Comparison of ENCODE assay signal across 8 mouse cellular contexts in genomic region chr11:3331756-3332642, GRCm38 (mm10). TPM values are rescaled to one million over a fixed set of nuclear protein-coding genes. Genes with fewer than 3 reads are reported as not detected.
A peak's percentile ranks its signal among the peaks of the same experiment; 100 is the strongest.
DNase-seq lines count a peak whose midpoint lies in the region; ATAC-seq and TF ChIP-seq lines count a peak whose summit lies in the region.

No protein-coding gene starts in this region.

- H3K4me2 ChIP-seq in embryonic facial prominence, embryonic 15.5 days (replicated peaks) = peak overlapping the region; percentile 100
- peak overlapping the region; percentile 99 for H3K4me2 ChIP-seq in kidney, embryonic 14.5 days (replicated peaks; ENCODE audit: low read depth, low read length)
- peak overlapping the region; percentile 100 for H3K4me2 ChIP-seq in limb, embryonic 14.5 days (replicated peaks; ENCODE audit: low read depth, low read length, severe bottlenecking)
- H3K4me2 ChIP-seq in midbrain, embryonic 16.5 days (ENCODE audit: low read length) = peak overlapping the region; percentile 99

- H3K9me3 ChIP-seq in embryonic facial prominence, embryonic 15.5 days (replicated peaks) = no peaks in the 10 kb centered on the region
- no peaks in the 10 kb centered on the region for H3K9me3 ChIP-seq in kidney, embryonic 14.5 days (ENCODE audit: control insufficient read depth, low read length)
- H3K9me3 ChIP-seq in limb, embryonic 14.5 days (ENCODE audit: control insufficient read depth, low read length) = no peaks in the 10 kb centered on the region
- H3K9me3 ChIP-seq in midbrain, embryonic 16.5 days (replicated peaks; ENCODE audit: control insufficient read depth, low read length, poor library complexity, severe bottlenecking) = no peaks in the 10 kb centered on the region

- H3K4me3 ChIP-seq in bone marrow, adult 2 months (replicated peaks; ENCODE audit: control insufficient read depth, low read depth, low read length) = peak overlapping the region; percentile 63
- peak overlapping the region; percentile 49 for H3K4me3 ChIP-seq in embryonic facial prominence, embryonic 15.5 days (replicated peaks)
- H3K4me3 ChIP-seq in kidney, embryonic 14.5 days (ENCODE audit: low read length) = peak overlapping the region; percentile 52
- H3K4me3 ChIP-seq in limb, embryonic 14.5 days (replicated peaks; ENCODE audit: low read length) = peak overlapping the region; percentile 52
- peak overlapping the region; percentile 74 for H3K4me3 ChIP-seq in midbrain, embryonic 16.5 days (ENCODE audit: low read depth, low read length)

- WGBS in bone marrow, adult 2 months = under 1% methylated on average over 75 of the region's 75 CpGs
- WGBS in embryonic facial prominence, embryonic 15.5 days = under 1% methylated on average over 75 of the region's 75 CpGs
- under 1% methylated on average over 67 of the region's 75 CpGs for WGBS in kidney, embryonic 14.5 days
- under 1% methylated on average over 60 of the region's 75 CpGs for WGBS in limb, embryonic 14.5 days
- under 1% methylated on average over 72 of the region's 75 CpGs for WGBS in midbrain, embryonic 16.5 days

- peak; percentile 99 for DNase-seq in A20 (ENCODE audit: low read depth, low spot score)
- DNase-seq in heart, adult 9 months (ENCODE audit: low spot score in 2 of 2) = peak; percentile 96 to 97
- DNase-seq in limb, embryonic 14.5 days (ENCODE audit: low spot score) = peak; percentile 90
- peak; percentile 60 to 90 for DNase-seq in spleen, postnatal 10 days (ENCODE audit: low spot score in 2 of 2)

- peak overlapping the region; percentile 16; the same call in 1 of the 2 replicates for H3K9ac ChIP-seq in embryonic facial prominence, embryonic 15.5 days
- peak overlapping the region; percentile 64 for H3K9ac ChIP-seq in kidney, embryonic 14.5 days (ENCODE audit: low read depth, low read length)
- H3K9ac ChIP-seq in limb, embryonic 14.5 days (ENCODE audit: low read depth, low read length, severe bottlenecking) = peak overlapping the region; percentile 58
- H3K9ac ChIP-seq in midbrain, embryonic 16.5 days (ENCODE audit: low read depth, low read length) = peak overlapping the region; percentile 74

- H3K27ac ChIP-seq in bone marrow, adult 2 months (ENCODE audit: control insufficient read depth, insufficient read depth, low read depth, low read length, poor library complexity) = peak overlapping the region; percentile 89
- H3K27ac ChIP-seq in embryonic facial prominence, embryonic 15.5 days (replicated peaks) = peak overlapping the region; percentile 68
- peak overlapping the region; percentile 59; the same call in 1 of the 2 replicates for H3K27ac ChIP-seq in kidney, embryonic 14.5 days (ENCODE audit: low read depth, low read length)
- H3K27ac ChIP-seq in limb, embryonic 14.5 days (replicated peaks; ENCODE audit: low read depth, low read length) = no peak overlapping the region; the same call in 1 of the 2 replicates
- H3K27ac ChIP-seq in midbrain, embryonic 16.5 days (ENCODE audit: low read length) = peak overlapping the region; percentile 83

- H3K36me3 ChIP-seq in embryonic facial prominence, embryonic 15.5 days = 0 out of 2 replicates have a peak, but pooled peaks cover 2% of the 10 kb centered on the region
- H3K36me3 ChIP-seq in kidney, embryonic 14.5 days (ENCODE audit: control insufficient read depth, insufficient read depth, low read length) = no peaks in the 10 kb centered on the region
- peaks cover 4% of the 10 kb centered on the region; the same call in 1 of the 2 replicates for H3K36me3 ChIP-seq in limb, embryonic 14.5 days (ENCODE audit: control insufficient read depth, insufficient read depth, low read length)
- H3K36me3 ChIP-seq in midbrain, embryonic 16.5 days (ENCODE audit: control insufficient read depth, insufficient read depth, low read length) = 0 out of 2 replicates have a peak, but pooled peaks cover 2% of the 10 kb centered on the region

- H3K27me3 ChIP-seq in embryonic facial prominence, embryonic 15.5 days = no peaks in the 10 kb centered on the region
- H3K27me3 ChIP-seq in kidney, embryonic 14.5 days (ENCODE audit: control insufficient read depth, insufficient read depth, low read length) = no peaks in the 10 kb centered on the region
- no peaks in the 10 kb centered on the region for H3K27me3 ChIP-seq in limb, embryonic 14.5 days (ENCODE audit: control insufficient read depth, insufficient read depth, low read length)
- H3K27me3 ChIP-seq in midbrain, embryonic 16.5 days (ENCODE audit: control insufficient read depth, insufficient read depth, low read depth, low read length) = no peaks in the 10 kb centered on the region

- H3K4me1 ChIP-seq in bone marrow, adult 2 months (ENCODE audit: control insufficient read depth, insufficient read depth, low read length) = peaks cover 10% of the 10 kb centered on the region; the same call in 1 of the 2 replicates
- H3K4me1 ChIP-seq in embryonic facial prominence, embryonic 15.5 days = peaks cover 45% of the 10 kb centered on the region
- peaks cover 23% of the 10 kb centered on the region for H3K4me1 ChIP-seq in kidney, embryonic 14.5 days (ENCODE audit: control insufficient read depth, insufficient read depth, low read length)
- peaks cover 21% of the 10 kb centered on the region for H3K4me1 ChIP-seq in limb, embryonic 14.5 days (ENCODE audit: control insufficient read depth, insufficient read depth, low read length)
- peaks cover 15% of the 10 kb centered on the region for H3K4me1 ChIP-seq in midbrain, embryonic 16.5 days (ENCODE audit: control insufficient read depth, insufficient read depth, low read length)

- TF ChIP-seq POLR2A in bone marrow, adult 2 months (IDR thresholded peaks at IDR 0.05; ENCODE audit: borderline replicate concordance, control insufficient read depth, low read depth, low read length) = peak; percentile 72
- no peak for TF ChIP-seq POLR2A in limb, embryonic 14.5 days (IDR thresholded peaks at IDR 0.05; ENCODE audit: borderline replicate concordance, extremely low read depth, insufficient read depth, insufficient read length)

- peak; percentile 94 for ATAC-seq in embryonic facial prominence, embryonic 15.5 days (ENCODE audit: insufficient number of reproducible peaks, low FRiP score, low TSS enrichment, low read depth)
- ATAC-seq in kidney, embryonic 14.5 days (ENCODE audit: low FRiP score, low TSS enrichment) = peak; percentile 96
- peak; percentile 95 for ATAC-seq in limb, embryonic 14.5 days (ENCODE audit: low FRiP score, low read depth)
- ATAC-seq in midbrain, embryonic 16.5 days = peak; percentile 98

- TF ChIP-seq CTCF in bone marrow, adult 2 months (IDR thresholded peaks at IDR 0.05; ENCODE audit: control insufficient read depth, insufficient read depth, low read length) = no peak

RNA-seq across cellular contexts. Expression of gene Pik3ip1, which starts 1.8 kb away (rescaled TPM):
- polyA plus RNA-seq in bone marrow, adult 2 months (2011; ENCODE audit: insufficient read depth, insufficient read length, low replicate concordance, missing spikeins) = 11.6 and 29.7 TPM in 2 replicates
- polyA plus RNA-seq in embryonic facial prominence, embryonic 15.5 days (2015; fragmentation: Nextera tagmentation; extraction: Ambion mirVana) = 13.9 and 15.8 TPM in 2 replicates
- 7.0 and 7.8 TPM in 2 replicates for polyA plus RNA-seq in kidney, embryonic 14.5 days (2014; fragmentation: Nextera tagmentation; extraction: Ambion mirVana)
- 13.2 and 13.3 TPM in 2 replicates for polyA plus RNA-seq in limb, embryonic 14.5 days (2012; rRNA removed)
- 13.6 and 15.5 TPM in 2 replicates for polyA plus RNA-seq in limb, embryonic 14.5 days (2014; fragmentation: Nextera tagmentation; extraction: Ambion mirVana)
- polyA plus RNA-seq in midbrain, embryonic 16.5 days (2015; fragmentation: Nextera tagmentation; extraction: Ambion mirVana) = 22.8 and 29.5 TPM in 2 replicates

RNA-seq across cellular contexts. Expression of gene Patz1, which starts 43.3 kb away (rescaled TPM):
- polyA plus RNA-seq in bone marrow, adult 2 months (2011; ENCODE audit: insufficient read depth, insufficient read length, low replicate concordance, missing spikeins) = 33.6 and 53.9 TPM in 2 replicates
- polyA plus RNA-seq in embryonic facial prominence, embryonic 15.5 days (2015; fragmentation: Nextera tagmentation; extraction: Ambion mirVana) = 43.4 and 46.3 TPM in 2 replicates
- polyA plus RNA-seq in kidney, embryonic 14.5 days (2014; fragmentation: Nextera tagmentation; extraction: Ambion mirVana) = 55.9 and 76.6 TPM in 2 replicates
- 52.0 and 60.2 TPM in 2 replicates for polyA plus RNA-seq in limb, embryonic 14.5 days (2012; rRNA removed)
- polyA plus RNA-seq in limb, embryonic 14.5 days (2014; fragmentation: Nextera tagmentation; extraction: Ambion mirVana) = 40.8 and 44.2 TPM in 2 replicates
- polyA plus RNA-seq in midbrain, embryonic 16.5 days (2015; fragmentation: Nextera tagmentation; extraction: Ambion mirVana) = 41.6 and 52.0 TPM in 2 replicates

Comparison
In these comparisons a context has a peak if more than half of its experiments do, and no peak if none do; other contexts are left out.
1. H3K9ac ChIP-seq: peak in every context shown above with its lines; median percentile 74 in midbrain, embryonic 16.5 days; 64 in kidney, embryonic 14.5 days; 58 in limb, embryonic 14.5 days; 16 in embryonic facial prominence, embryonic 15.5 days.